Mouse (Mus musculus): Measurements from ENCODE around the gene Dock1. TPM values are rescaled to one million over a fixed set of nuclear protein-coding genes. Genes with fewer than 3 reads are reported as not detected.

The Dock1 gene
- polyA plus RNA-seq, 1 experiment from 2014 or later, result 29.0 TPM

DNA sequence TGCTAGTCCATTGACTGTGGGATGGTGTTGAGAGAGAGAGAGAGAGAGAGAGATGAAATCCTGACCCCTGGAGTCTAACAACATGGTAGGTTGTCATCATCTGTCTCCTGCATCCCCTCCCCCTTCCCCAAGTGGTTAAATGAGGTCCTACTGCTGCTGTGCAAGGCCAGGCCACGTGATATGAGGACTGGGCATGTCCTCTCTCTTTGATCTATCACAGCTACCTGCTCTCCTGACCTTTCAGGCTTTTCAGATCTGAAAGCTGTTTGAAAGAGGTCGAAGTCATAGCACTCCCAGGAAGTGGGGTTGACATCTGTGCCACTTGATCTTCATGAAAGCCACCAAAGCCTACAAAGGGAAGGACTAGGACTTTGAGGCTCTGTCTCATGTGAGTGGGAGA is 365.2 kb downstream of the Dock1 start:
- no peaks in the 10 kb centered on the region for H3K9me3 ChIP-seq
- no peak overlapping the region for H3K27ac ChIP-seq
- H3K27me3 ChIP-seq (replicated peaks), result no peaks in the 10 kb centered on the region
- no peaks in the 10 kb centered on the region for H3K4me1 ChIP-seq
- WGBS, result 32% methylated on average over 2 of the region's 2 CpGs
- H3K4me3 ChIP-seq (replicated peaks), result no peak overlapping the region
- no peaks in the 10 kb centered on the region for H3K36me3 ChIP-seq
- no peak for ATAC-seq (ENCODE audit: insufficient read depth, low FRiP score, low read depth)
- no peak overlapping the region for H3K4me2 ChIP-seq
- no peak overlapping the region for H3K9ac ChIP-seq

DNA sequence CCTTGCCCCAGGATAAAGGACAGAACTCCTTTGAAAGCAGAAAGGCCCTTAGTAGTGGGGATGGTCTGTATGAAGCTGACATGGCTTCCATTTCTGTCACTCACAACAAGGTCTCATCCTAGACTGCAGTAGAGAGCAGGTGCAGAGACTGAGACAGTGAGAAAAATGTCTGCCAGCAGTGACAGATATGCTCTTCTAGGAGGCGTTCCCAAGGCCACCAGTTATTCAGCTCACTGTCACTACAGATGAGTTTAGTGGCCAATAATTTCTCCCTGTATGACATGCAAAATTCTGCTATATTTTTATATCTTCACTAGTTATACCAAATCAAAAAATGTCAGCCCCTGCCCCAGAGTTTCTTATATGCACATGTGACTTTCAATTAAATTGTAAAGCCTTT is 368.5 kb downstream of the Dock1 start:
- no peaks in the 10 kb centered on the region for H3K4me1 ChIP-seq
- H3K9ac ChIP-seq, result no peak overlapping the region
- ATAC-seq (ENCODE audit: insufficient read depth, low FRiP score, low read depth), result no peak
- H3K9me3 ChIP-seq, result no peaks in the 10 kb centered on the region
- no peak overlapping the region for H3K4me2 ChIP-seq
- H3K4me3 ChIP-seq (replicated peaks), result no peak overlapping the region
- 92% methylated on average over 1 of the region's 1 CpGs for WGBS
- H3K27me3 ChIP-seq (replicated peaks), result no peaks in the 10 kb centered on the region
- no peaks in the 10 kb centered on the region for H3K36me3 ChIP-seq
- no peak overlapping the region for H3K27ac ChIP-seq

DNA sequence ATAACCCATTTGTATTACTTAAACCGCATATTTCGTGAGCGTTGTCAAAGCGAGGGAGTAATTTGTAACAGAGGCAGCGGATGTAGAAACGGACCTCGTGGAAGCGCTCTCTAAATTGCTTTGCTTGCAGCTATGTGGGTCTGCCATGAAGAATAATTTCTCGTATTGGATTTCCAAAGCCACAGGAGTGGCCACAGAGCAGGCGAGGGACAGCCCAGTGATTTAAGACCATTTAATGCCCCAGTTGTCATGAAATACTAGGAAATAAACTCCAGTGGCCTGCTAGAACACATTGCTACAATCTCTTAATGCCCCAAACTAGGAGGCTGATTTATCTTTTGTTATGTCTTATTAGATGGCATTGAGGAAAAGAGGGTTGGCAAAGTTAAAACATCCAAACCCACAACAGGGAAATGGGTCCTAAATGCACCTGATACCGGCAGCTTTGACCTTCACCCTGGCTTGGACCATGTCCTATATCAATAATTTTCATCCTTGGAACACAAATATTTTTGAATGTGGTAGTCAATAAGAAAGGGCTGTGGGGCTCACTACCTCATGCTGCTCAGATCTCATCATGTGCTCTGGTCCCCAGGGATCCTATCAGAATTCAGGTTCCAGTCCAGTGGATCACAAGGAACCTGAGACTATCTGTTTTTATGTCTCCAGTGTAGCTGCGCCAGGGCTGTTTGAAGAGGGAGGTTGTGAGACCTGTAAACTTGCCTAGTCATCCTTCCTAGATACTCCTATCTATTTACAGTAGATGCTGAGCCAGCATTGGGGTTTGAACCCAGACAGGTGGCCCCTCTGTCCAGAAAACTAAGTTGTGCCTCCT is 373.7 kb downstream of the Dock1 start:
- ATAC-seq (ENCODE audit: insufficient read depth, low FRiP score, low read depth), result no peak
- no peak overlapping the region for H3K27ac ChIP-seq

DNA sequence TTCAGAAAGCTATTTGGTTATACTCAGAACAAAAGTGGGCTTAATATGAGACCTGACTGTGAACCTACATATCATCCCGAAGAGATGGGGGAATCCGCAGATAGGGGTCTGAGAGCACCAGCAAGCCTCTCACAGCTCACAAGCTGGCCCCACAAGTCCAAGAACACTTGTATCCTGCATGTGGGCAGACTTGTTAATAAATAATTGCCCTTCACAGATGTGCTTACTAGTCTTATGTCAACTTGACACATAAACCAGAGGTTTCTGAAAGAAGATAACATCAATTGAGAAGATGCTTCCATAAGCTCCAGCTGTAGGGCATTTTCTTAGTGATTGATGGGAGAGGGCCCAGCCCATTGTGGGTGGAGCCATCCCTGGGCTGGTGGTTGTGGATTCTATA is 379.0 kb downstream of the Dock1 start:
- no peak overlapping the region for H3K9ac ChIP-seq
- H3K27ac ChIP-seq, result no peak overlapping the region
- no peak for ATAC-seq (ENCODE audit: insufficient read depth, low FRiP score, low read depth)
- no peaks in the 10 kb centered on the region for H3K4me1 ChIP-seq
- no peaks in the 10 kb centered on the region for H3K27me3 ChIP-seq (replicated peaks)
- H3K4me3 ChIP-seq (replicated peaks), result no peak overlapping the region
- H3K36me3 ChIP-seq, result no peaks in the 10 kb centered on the region
- no peaks in the 10 kb centered on the region for H3K9me3 ChIP-seq
- no peak overlapping the region for H3K4me2 ChIP-seq
- 84% methylated on average over 2 of the region's 2 CpGs for WGBS

More for the DNA sequence above, 373.7 kb downstream of the Dock1 start:
- H3K4me2 ChIP-seq, result no peak overlapping the region
- no peak overlapping the region for H3K4me3 ChIP-seq (replicated peaks)
- no peaks in the 10 kb centered on the region for H3K4me1 ChIP-seq
- H3K36me3 ChIP-seq, result no peaks in the 10 kb centered on the region
- 67% methylated on average over 12 of the region's 12 CpGs for WGBS
- no peaks in the 10 kb centered on the region for H3K9me3 ChIP-seq
- no peak overlapping the region for H3K9ac ChIP-seq
- no peaks in the 10 kb centered on the region for H3K27me3 ChIP-seq (replicated peaks)

DNA sequence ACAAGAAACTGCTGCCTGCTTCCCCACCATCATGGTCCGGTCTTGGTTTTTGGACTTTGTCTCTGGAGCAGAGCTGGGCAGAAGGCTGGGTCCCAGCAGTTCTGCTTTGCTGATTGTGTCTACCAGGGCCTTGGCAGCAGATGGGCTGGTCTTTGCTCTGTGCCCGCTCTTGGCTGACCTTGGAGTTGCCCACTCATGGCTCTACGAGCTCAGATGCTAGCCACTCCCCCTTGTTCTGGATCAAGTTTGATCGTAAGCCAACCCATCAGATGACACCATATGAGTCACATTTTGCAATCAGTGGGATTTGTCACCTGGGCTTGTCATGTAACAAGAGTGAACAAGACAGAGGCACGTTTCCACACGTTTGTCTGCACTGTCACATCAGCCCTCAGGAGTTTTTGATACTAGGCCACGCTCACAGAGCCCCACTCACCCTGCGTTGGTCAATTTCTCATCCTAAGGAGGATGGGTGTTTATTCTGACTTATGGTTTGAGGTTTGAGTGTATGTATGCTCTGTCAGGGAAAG is 382.8 kb downstream of the Dock1 start:
- Histone ChIP-seq H3K27me3 (replicated peaks) (no peaks in the 10 kb centered on the region), H3K4me3 (replicated peaks) (no peak overlapping the region), H3K9me3 (no peaks in the 10 kb centered on the region), H3K4me1 (no peaks in the 10 kb centered on the region), H3K4me2 (no peak overlapping the region), H3K27ac (no peak overlapping the region), H3K9ac (no peak overlapping the region), H3K36me3 (no peaks in the 10 kb centered on the region)
- ATAC-seq (ENCODE audit: insufficient read depth, low FRiP score, low read depth), result no peak
- 84% methylated on average over 8 of the region's 8 CpGs for WGBS

DNA sequence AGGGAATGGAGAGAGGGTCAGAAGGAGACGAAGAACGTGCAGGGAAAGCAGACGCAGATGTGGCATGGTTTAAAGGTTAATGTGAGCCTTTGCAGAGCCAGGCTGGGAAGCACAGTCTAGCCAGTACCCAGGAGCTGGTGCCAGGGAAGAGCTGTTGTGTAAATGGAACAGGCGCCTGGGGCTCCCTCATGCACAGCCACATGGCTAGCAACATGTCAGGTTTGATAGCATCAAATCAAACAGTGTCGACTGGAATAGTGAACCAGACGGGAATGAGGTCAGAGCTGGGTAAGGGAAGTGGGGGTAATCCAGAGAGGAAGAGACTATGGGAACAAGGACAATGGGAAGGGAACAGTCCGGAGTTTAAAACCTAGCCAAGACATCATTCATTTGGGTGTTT is 384.2 kb downstream of the Dock1 start:
- Histone ChIP-seq H3K4me3 (replicated peaks) (no peak overlapping the region), H3K4me2 (no peak overlapping the region), H3K4me1 (no peaks in the 10 kb centered on the region), H3K36me3 (no peaks in the 10 kb centered on the region), H3K27me3 (replicated peaks) (no peaks in the 10 kb centered on the region), H3K9ac (no peak overlapping the region), H3K27ac (no peak overlapping the region), H3K9me3 (no peaks in the 10 kb centered on the region)
- no peak for ATAC-seq (ENCODE audit: insufficient read depth, low FRiP score, low read depth)
- 68% methylated on average over 7 of the region's 7 CpGs for WGBS

DNA sequence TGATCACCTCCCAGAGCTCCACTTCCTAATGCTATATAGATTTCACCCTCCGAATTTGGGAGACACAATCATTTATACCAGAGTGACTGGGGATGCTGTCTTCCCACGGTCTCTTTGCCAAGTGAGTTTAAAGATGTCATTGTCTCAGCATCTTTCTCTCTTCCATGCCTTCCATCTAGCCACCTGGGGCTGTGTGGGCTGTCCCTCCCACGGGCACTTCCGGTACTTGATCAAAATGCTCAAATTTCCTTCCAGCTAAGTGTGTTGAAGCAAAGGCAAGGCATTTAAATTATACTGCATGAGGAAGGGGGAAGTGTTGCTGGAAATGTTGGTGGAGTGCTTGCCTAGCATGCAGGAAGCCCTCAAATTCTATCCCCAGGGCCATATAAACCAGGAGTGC is 388.6 kb downstream of the Dock1 start:
- Histone ChIP-seq H3K4me2 (no peak overlapping the region), H3K27me3 (replicated peaks) (no peaks in the 10 kb centered on the region), H3K4me1 (no peaks in the 10 kb centered on the region), H3K4me3 (replicated peaks) (no peak overlapping the region), H3K9me3 (no peaks in the 10 kb centered on the region), H3K27ac (no peak overlapping the region), H3K36me3 (peaks cover 9% of the 10 kb centered on the region; the same call in 1 of the 2 replicates), H3K9ac (no peak overlapping the region)
- no peak for ATAC-seq (ENCODE audit: insufficient read depth, low FRiP score, low read depth)
- 82% methylated on average over 4 of the region's 4 CpGs for WGBS

DNA sequence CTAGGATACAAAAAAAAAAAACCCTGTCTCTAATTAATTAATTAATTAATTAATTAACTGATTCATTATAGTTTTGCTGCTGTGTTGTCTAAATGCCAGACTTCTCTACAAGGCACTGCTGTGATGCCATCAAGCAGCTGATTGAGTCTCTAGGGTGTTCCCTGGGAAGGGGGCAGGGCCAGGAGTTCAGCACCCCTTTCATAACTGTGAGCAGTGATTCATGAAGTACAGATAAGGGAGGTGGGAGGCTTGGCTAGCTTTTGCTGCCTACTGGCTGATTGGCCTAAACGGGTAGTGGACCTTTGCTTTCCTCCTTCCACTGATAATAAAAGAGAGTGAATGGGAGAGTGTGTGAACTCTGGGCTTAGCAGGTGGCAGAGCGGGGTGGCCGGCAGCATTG is 389.1 kb downstream of the Dock1 start:
- H3K27me3 ChIP-seq (replicated peaks), result no peaks in the 10 kb centered on the region
- no peak overlapping the region for H3K4me3 ChIP-seq (replicated peaks)
- 69% methylated on average over 3 of the region's 3 CpGs for WGBS
- H3K4me2 ChIP-seq, result no peak overlapping the region
- H3K9me3 ChIP-seq, result no peaks in the 10 kb centered on the region
- H3K9ac ChIP-seq, result no peak overlapping the region
- no peak overlapping the region for H3K27ac ChIP-seq
- peak; percentile 70; the same call in 1 of the 2 replicates for ATAC-seq (ENCODE audit: insufficient read depth, low FRiP score, low read depth)
- H3K36me3 ChIP-seq, result peaks cover 9% of the 10 kb centered on the region; the same call in 1 of the 2 replicates
- no peaks in the 10 kb centered on the region for H3K4me1 ChIP-seq

DNA sequence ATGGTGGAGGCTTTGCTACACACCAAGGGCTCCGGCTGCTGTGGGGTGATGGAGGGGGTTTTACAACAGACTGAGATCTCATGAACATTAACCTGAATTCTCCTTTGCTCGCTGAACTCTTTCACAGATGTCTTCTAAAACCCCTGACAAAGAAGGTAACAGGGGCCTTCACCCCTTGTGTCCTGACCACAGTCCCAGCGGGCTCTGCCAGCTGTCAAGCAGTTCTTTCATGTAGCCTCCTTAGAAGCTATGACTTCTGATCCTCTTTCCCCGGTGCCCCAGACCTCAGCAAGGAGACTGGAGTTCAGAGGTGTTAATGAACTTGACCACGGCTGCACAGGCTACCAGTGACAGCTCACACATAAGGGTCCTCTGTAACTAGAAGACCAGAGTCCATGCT is 393.4 kb downstream of the Dock1 start:
- Histone ChIP-seq H3K4me3 (replicated peaks) (no peak overlapping the region), H3K9me3 (no peaks in the 10 kb centered on the region), H3K9ac (no peak overlapping the region), H3K27ac (no peak overlapping the region), H3K27me3 (replicated peaks) (no peaks in the 10 kb centered on the region), H3K4me2 (no peak overlapping the region), H3K36me3 (peaks cover 9% of the 10 kb centered on the region; the same call in 1 of the 2 replicates), H3K4me1 (no peaks in the 10 kb centered on the region)
- ATAC-seq (ENCODE audit: insufficient read depth, low FRiP score, low read depth), result no peak
- WGBS, result 86% methylated on average over 5 of the region's 5 CpGs

DNA sequence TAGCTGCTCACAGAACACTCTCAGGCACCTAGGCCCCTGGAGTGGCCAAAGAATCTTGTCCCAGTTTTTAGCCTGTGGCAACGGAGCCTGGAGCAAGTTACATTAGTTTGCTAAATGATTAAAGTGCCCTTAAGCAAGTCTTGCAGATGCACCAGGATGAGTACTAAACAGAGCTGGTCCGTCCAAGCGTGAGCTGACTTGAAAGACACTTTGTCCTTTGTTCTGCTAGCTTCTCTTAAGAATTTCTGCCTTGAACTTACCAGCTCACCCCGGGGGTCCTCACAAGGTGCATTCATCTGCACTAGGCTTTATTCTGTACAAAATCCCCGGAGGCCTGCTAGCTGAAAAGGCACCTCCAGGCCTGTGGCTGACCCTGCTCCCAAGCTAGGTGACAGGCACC is 394.8 kb downstream of the Dock1 start:
- WGBS, result 73% methylated on average over 5 of the region's 5 CpGs

DNA sequence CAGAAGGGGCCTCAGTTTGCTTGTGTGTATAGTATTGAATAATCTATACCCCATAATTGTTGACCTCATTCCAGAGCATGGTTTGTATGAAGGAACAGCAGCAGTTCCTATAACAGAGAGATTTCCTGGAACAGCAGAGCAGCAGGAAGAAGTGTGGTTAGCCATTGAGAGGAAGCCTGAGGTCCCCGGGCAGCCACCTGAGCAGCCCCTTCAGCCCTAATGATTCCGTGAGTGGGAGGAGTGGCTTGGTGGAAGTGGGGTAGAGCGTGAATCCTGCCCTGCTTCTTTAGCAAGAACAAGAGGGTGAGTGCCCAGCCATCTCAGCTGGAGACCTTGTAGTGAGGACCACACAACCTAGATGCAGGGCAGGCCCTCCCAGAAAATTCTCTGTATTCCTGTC is 398.4 kb downstream of the Dock1 start:
- Histone ChIP-seq H3K27ac (no peak overlapping the region), H3K36me3 (no peaks in the 10 kb centered on the region), H3K4me1 (no peaks in the 10 kb centered on the region), H3K27me3 (replicated peaks) (no peaks in the 10 kb centered on the region), H3K4me2 (no peak overlapping the region), H3K9me3 (no peaks in the 10 kb centered on the region), H3K9ac (no peak overlapping the region), H3K4me3 (replicated peaks) (no peak overlapping the region)
- ATAC-seq (ENCODE audit: insufficient read depth, low FRiP score, low read depth), result no peak
- 80% methylated on average over 3 of the region's 3 CpGs for WGBS

More for the DNA sequence above, 394.8 kb downstream of the Dock1 start:
- Histone ChIP-seq H3K9ac (no peak overlapping the region), H3K4me1 (no peaks in the 10 kb centered on the region), H3K4me3 (replicated peaks) (no peak overlapping the region), H3K4me2 (no peak overlapping the region), H3K27ac (no peak overlapping the region), H3K9me3 (no peaks in the 10 kb centered on the region), H3K27me3 (replicated peaks) (no peaks in the 10 kb centered on the region), H3K36me3 (peaks cover 5% of the 10 kb centered on the region; the same call in 1 of the 2 replicates)
- no peak for ATAC-seq (ENCODE audit: insufficient read depth, low FRiP score, low read depth)

DNA sequence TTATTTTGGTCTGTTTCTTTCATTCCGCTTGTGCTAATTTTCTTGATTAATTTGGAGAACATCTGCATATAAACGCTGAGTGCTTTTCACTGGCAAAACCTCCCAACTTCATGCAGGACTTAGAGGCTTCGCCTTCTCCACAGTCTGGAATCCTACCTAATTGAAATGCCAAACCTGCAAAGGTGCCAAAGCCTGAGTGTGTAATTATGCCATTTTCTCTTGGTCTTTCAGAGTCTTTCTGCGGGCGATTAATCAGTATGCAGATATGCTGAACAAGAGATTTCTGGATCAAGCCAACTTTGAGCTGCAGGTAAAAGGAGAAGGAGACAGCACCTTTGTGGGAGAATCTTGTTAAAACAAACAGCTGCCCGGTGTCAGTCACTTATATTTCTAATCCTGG is 406.4 kb downstream of the Dock1 start:
- H3K36me3 ChIP-seq, result no peaks in the 10 kb centered on the region
- H3K4me1 ChIP-seq, result no peaks in the 10 kb centered on the region
- no peak for ATAC-seq (ENCODE audit: insufficient read depth, low FRiP score, low read depth)

More for the DNA sequence above, 406.4 kb downstream of the Dock1 start:
- H3K4me3 ChIP-seq (replicated peaks), result no peak overlapping the region
- no peak overlapping the region for H3K27ac ChIP-seq
- H3K9ac ChIP-seq, result no peak overlapping the region
- WGBS, result 87% methylated on average over 6 of the region's 6 CpGs
- H3K4me2 ChIP-seq, result no peak overlapping the region
- no peaks in the 10 kb centered on the region for H3K27me3 ChIP-seq (replicated peaks)
- no peaks in the 10 kb centered on the region for H3K9me3 ChIP-seq

Measured in stomach, embryonic 15.5 days (tissue).